Mouse (Mus musculus): ENCODE results near the gene Slc7a4. TPM values are rescaled to one million over a fixed set of nuclear protein-coding genes. Genes with fewer than 3 reads are reported as not detected.

Gene Slc7a4
- polyA plus RNA-seq, 1 experiment = 27.5 TPM

DNA sequence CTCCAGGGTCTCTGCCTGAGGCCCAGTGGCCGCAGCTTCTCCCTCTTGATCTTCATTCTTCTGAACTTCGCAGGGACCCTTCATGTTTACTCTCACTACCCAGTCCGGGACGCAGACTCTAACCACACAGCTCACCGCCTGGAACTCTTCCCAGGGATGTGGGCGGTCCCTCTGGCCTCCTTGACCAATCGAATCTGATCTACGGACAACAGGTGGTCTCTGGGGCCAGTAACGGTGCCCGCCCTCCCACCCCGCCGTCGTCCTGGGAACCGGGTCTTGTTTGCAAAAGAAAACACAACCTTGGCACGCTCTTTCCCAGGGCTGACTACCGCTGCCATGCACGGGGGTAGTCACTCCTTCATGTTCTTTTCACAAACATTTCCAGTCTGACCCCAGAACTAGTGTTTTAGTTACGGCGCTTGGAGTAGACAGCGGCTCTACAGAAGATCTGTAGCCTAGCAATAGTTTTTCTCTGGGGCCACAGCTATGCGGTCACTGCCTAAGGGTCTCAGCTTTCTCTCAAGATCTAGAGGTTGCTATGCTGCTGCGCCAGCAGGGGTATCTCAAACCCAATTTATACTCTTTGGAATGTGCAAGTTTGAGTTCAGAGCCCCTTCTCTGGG lies 21.8 kb downstream of the Slc7a4 start, which contains the start of gene Lrrc74b:
TSS of gene Lrrc74b (minus strand) at position 120 of the 623 bp plus-strand sequence.
- peak; percentile 85 for DNase-seq (ENCODE audit: low read depth)
- TF ChIP-seq CTCF (IDR thresholded peaks at IDR 0.05; ENCODE audit: borderline replicate concordance, extremely low read depth, insufficient read depth, insufficient read length) (no peak), POLR2A (IDR thresholded peaks at IDR 0.05; ENCODE audit: borderline replicate concordance, extremely low read depth, insufficient read depth, insufficient read length, poor library complexity, severe bottlenecking) (no peak)

DNA sequence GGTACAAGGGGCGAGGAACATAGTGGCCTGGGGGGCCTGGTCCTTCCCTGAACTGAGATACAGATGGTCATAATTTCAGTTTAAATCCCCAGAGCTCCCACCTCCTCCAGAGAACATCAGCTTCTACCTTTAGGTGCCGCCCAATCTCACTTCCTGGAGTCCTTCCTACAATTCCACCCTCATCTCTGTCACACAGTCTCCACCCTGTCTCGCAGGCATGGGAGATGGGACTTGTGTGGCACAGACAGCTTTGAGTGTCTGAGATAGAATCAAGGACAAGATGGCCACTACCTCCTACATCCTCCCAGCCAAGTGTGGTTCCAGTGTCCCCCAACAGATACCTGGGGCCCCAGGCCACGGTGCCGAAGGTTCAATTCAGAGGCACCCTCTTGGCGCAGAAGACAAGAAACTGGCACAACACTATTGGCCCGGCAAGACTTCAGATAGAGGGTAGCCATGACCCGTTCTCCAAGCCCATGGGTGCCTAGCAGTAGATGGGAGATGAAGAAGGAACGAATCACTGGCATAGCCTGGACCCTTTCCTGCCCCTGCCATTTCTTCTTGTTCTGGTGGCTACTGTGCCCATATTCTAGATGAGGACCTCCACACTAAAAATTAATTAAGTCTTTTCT lies 23.5 kb downstream of the Slc7a4 start:
- TF ChIP-seq POLR2A (IDR thresholded peaks at IDR 0.05; ENCODE audit: borderline replicate concordance, extremely low read depth, insufficient read depth, insufficient read length, poor library complexity, severe bottlenecking) (no peak), CTCF (IDR thresholded peaks at IDR 0.05; ENCODE audit: borderline replicate concordance, extremely low read depth, insufficient read depth, insufficient read length) (no peak)
- DNase-seq (ENCODE audit: low read depth) = no peak

DNA sequence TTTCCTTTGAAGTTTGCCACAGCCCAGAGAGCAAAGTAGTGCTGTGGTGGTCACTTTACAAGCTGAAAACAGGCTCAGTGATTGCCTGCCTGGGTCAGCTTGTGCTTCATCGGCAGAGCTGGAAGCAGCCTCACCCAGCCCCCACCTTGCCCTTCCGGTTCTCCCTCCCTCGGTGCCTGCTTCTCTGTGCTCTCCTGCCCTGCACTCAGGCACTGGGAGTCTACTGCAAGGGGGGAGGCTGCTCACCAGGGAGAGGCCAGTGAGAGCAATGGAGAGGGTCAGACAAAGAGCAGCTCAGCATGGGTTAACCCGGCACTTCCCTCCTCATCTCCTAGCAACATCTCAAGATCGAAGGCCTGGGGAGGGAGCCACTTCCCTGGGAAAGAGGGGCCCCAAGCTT lies 24.2 kb downstream of the Slc7a4 start:
- peak; percentile 44 for DNase-seq (ENCODE audit: low read depth)
- TF ChIP-seq POLR2A (IDR thresholded peaks at IDR 0.05; ENCODE audit: borderline replicate concordance, extremely low read depth, insufficient read depth, insufficient read length, poor library complexity, severe bottlenecking) = no peak
- no peak for TF ChIP-seq CTCF (IDR thresholded peaks at IDR 0.05; ENCODE audit: borderline replicate concordance, extremely low read depth, insufficient read depth, insufficient read length)

DNA sequence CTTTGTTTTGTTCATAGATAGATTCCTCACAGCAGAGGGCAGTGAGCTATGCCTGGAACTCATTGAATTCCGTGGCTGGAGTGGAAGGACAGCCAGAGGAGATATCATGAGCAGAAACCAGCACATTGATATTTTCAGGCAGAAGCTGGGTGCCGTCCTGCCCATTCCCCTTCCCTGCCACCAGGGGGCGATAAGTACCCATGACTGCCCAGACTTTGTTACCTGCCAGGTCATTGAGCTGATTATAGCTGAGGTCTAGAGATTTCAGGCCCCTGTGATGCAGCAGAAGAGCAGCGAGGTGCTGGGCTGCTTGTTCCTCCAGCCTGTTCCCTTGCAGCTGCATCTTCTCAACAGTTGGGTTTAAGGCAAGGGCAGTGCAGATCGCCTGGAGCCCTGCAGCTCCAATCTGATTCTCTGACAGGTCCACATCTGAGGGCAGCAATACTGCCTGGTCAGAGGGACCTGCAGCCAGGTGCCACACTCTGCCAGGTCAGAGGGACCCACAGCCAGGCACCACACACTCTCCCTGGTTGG lies 25.0 kb downstream of the Slc7a4 start:
- TF ChIP-seq CTCF (IDR thresholded peaks at IDR 0.05; ENCODE audit: borderline replicate concordance, extremely low read depth, insufficient read depth, insufficient read length) (peak; percentile 99), POLR2A (IDR thresholded peaks at IDR 0.05; ENCODE audit: borderline replicate concordance, extremely low read depth, insufficient read depth, insufficient read length, poor library complexity, severe bottlenecking) (no peak)
- peak; percentile 77 for DNase-seq (ENCODE audit: low read depth)

DNA sequence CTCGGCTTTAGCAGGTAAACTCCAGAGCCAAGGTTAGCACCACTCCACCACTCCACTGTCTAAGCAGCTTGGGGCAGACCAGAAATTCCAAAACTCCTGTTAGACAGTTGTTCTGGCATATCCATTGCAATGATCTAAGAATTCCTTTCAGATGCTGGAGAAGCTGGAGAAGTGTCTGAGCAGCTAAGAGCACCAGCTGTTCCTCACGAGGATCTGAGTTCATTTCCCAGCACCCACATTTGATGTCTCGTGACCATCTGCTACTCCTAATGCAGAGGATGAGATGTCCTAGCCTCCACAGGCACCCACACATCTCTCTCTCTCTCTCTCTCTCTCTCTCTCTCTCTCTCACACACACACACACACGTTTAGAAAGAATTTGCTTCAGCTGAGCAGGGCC lies 26.1 kb downstream of the Slc7a4 start:
- no peak for TF ChIP-seq CTCF (IDR thresholded peaks at IDR 0.05; ENCODE audit: borderline replicate concordance, extremely low read depth, insufficient read depth, insufficient read length)
- no peak for TF ChIP-seq POLR2A (IDR thresholded peaks at IDR 0.05; ENCODE audit: borderline replicate concordance, extremely low read depth, insufficient read depth, insufficient read length, poor library complexity, severe bottlenecking)
- no peak for DNase-seq (ENCODE audit: low read depth)

DNA sequence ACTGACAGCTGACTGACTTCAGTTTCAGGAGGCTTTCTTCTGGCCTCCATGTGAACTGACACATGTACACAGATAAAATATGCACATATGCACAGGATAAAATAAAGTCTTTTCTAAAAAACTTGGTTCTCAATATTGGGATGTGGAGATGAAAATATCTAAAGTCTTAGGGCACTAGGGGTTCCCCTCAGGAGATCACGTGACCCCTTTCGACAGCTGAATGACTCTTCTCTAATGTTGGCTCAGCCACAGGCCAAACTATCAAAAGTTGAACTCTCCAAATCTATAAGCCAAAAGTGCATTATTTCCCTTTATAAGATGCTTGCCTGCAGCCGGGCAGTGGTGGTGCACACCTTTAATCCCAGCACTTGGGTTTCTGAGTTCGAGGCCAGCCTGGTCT lies 26.8 kb downstream of the Slc7a4 start:
- TF ChIP-seq CTCF (IDR thresholded peaks at IDR 0.05; ENCODE audit: borderline replicate concordance, extremely low read depth, insufficient read depth, insufficient read length) = no peak
- no peak for TF ChIP-seq POLR2A (IDR thresholded peaks at IDR 0.05; ENCODE audit: borderline replicate concordance, extremely low read depth, insufficient read depth, insufficient read length, poor library complexity, severe bottlenecking)
- DNase-seq (ENCODE audit: low read depth) = no peak

DNA sequence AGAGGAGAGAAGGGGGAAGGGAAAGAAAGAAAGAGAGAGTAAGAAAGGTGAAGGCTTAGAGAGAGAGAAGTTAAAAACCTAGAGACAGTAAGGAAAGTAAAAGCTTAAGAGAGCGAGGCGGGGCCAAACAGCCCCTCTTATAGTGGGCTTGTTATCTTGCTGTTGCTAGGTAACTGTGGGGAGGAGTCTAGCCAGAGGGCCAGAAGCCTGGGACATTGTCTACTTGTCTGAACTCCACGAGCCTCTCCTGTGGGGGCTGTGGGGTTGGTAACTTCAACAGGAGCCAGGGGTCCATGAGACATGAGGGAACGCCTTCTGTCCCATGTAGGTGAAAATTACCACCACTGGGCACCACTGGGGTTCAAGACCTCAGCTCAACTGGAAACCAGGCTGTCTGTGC lies 28.3 kb downstream of the Slc7a4 start:
- DNase-seq (ENCODE audit: low read depth) = peak; percentile 55

DNA sequence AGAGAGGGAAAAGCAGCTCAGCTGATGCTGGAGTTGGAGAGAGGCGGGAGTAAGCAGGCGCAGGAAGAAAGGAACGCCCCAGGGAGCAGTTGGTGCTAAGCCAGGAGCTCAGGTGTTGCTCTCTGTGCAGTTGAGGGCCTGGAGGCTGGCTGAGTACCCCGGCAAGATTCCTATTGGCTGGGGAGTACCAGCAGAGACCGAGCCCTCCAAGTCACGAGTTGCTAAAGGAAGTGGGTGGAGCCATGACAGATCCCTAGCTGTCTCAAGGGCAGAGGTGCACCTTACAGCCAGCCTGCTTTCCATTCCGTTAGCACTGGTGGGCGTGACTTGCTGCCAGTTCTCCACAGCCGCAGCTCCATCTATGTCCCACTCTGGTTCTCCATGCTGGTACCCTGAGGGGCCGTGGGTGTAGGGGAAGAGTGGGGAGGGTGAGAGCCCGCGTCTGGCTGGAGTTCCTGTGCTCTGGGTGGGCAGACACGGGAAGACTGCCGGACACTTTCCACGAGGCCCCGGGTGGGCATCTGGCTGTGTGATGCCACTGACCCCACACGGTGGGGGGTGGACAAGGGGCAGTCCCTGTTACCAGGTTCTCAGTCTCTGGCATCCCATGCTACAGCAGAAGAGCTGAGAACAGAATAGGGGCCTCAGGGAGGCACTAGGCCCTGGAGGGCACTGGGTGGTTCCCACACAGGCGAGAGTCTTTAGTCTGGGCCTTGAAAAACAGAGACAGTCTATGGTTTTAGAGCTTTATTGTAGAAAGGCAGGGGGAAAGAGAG lies 28.9 kb downstream of the Slc7a4 start:
- TF ChIP-seq CTCF (IDR thresholded peaks at IDR 0.05; ENCODE audit: borderline replicate concordance, extremely low read depth, insufficient read depth, insufficient read length) (no peak), POLR2A (IDR thresholded peaks at IDR 0.05; ENCODE audit: borderline replicate concordance, extremely low read depth, insufficient read depth, insufficient read length, poor library complexity, severe bottlenecking) (no peak)
- peak; percentile 78 for DNase-seq (ENCODE audit: low read depth)

DNA sequence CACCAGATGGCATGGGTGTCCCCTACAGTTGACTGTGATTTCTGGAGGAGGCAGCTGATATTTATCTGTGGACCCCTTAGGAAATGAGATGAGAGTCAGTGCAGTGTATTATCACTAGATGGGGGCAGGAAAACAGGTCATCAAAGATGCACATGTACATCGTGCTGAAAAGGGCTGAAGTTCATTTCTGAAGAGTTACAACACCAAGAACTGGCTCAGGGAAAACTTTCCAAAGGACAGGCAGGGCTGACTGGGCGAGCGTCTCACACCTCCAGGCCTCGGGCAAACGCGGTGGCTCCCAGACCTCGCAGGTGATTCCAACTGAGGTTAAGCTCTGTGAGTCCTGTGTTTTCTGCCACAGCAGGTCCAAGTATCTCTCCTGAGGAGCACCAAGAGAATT lies 30.2 kb downstream of the Slc7a4 start:
- no peak for DNase-seq (ENCODE audit: low read depth)
- TF ChIP-seq CTCF (IDR thresholded peaks at IDR 0.05; ENCODE audit: borderline replicate concordance, extremely low read depth, insufficient read depth, insufficient read length) = no peak

DNA sequence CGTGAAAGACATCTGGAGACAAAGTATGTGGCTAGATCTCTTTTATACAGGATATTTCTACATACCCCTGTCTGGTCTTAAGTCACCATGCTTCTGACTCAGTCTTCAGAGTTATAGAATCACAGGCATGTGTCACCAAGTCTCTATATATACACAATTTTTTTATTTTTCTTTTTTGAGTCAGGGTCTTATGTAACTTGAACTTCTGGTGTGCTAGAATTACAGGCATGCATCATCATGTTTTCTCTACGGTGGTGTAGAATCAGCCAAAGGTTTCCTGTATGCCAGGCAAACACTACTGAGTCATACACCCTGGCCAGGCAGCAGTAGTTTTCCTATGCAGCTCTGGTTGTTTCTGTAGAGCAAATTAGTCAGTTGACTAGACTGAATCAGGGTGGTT lies 40.4 kb downstream of the Slc7a4 start:
- DNase-seq (ENCODE audit: low read depth) = no peak
- TF ChIP-seq CTCF (IDR thresholded peaks at IDR 0.05; ENCODE audit: borderline replicate concordance, extremely low read depth, insufficient read depth, insufficient read length) (no peak), POLR2A (IDR thresholded peaks at IDR 0.05; ENCODE audit: borderline replicate concordance, extremely low read depth, insufficient read depth, insufficient read length, poor library complexity, severe bottlenecking) (no peak)

DNA sequence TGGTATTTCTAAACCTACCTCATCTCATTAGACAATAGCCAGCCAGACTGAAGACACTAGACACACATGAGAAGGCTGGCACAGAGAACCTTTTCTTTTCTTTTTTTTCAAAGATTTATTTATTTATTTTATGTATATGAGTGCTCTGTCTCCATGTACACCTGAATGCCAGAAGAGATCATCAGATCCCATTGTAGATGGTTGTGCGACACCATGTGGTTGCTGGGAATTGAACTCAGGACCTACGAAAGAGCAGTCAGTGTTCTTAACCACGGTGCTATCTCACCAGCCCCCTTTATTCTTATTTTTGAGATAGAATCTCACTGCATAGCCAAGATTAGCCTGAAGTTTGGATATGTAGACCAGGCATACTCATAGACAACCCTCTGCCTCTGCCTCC lies 46.4 kb downstream of the Slc7a4 start:
- TF ChIP-seq POLR2A (IDR thresholded peaks at IDR 0.05; ENCODE audit: borderline replicate concordance, extremely low read depth, insufficient read depth, insufficient read length, poor library complexity, severe bottlenecking) (no peak), CTCF (IDR thresholded peaks at IDR 0.05; ENCODE audit: borderline replicate concordance, extremely low read depth, insufficient read depth, insufficient read length) (no peak)
- no peak for DNase-seq (ENCODE audit: low read depth)

All from brain, embryonic 14.5 days (tissue).